Mouse (Mus musculus): ENCODE data around the gene Vmn2r50.
"Not testable (repeated sequence)": the region's sequence is repeated elsewhere in the genome, so short reads cannot be mapped to it uniquely, and the experiment has no call there.

Vmn2r50 gene

GRCm38 (mm10) chr7:10053196-10053595 is at the start of gene Vmn2r50:
Gene Vmn2r50 (minus strand): TSS chr7:10053296.
- DNase-seq (ENCODE audit: low read depth, low spot score), result not testable (repeated sequence)

- DNase-seq (ENCODE audit: low read depth, low spot score), result not testable (repeated sequence)
These were observed 60.9 kb downstream of the Vmn2r50 start, which contains the start of gene Vmn2r49 for GRCm38 (mm10) chr7:9992157-9992556. Gene Vmn2r49 (minus strand): TSS chr7:9992257.
